Mouse (Mus musculus) forebrain, embryonic 13.5 days (tissue): ENCODE results near the gene Mcub. TPM values are rescaled to one million over a fixed set of nuclear protein-coding genes. Genes with fewer than 3 reads are reported as not detected.
A peak's percentile ranks its signal among the peaks of the same experiment; 100 is the strongest.

Source experiments
- ATAC-seq: fragments of 200-750 bp; cut with Nextera tagmentation; 2 replicates; pipeline ENCODE4 v1.8.0; 2017
- H3K27ac ChIP-seq: fragments of 300-500 bp; sonication (generic); 2 replicates; pipeline ENCODE4 v1.5.1; 2015; ENCODE audit warnings: inconsistent platforms, mild to moderate bottlenecking, moderate library complexity
- H3K27me3 ChIP-seq: fragments of 300-500 bp; sonication (generic); 2 replicates; pipeline ENCODE4 v1.6.1; 2015; ENCODE audit warnings: mild to moderate bottlenecking, inconsistent platforms
- H3K36me3 ChIP-seq: fragments of 300-500 bp; sonication (generic); 2 replicates; pipeline ENCODE4 v1.6.1; 2015; ENCODE audit warnings: mild to moderate bottlenecking, inconsistent platforms; ENCODE audit not compliant: poor library complexity, severe bottlenecking
- H3K4me1 ChIP-seq: fragments of 300-500 bp; sonication (generic); 2 replicates; pipeline ENCODE4 v1.6.1; 2015; ENCODE audit warnings: inconsistent platforms
- H3K4me2 ChIP-seq: fragments of 300-500 bp; sonication (generic); 2 replicates; pipeline ENCODE4 v1.6.1; 2015; ENCODE audit warnings: inconsistent platforms, mild to moderate bottlenecking, moderate library complexity
- H3K4me3 ChIP-seq: fragments of 300-500 bp; sonication (generic); 2 replicates; pipeline ENCODE4 v1.5.1; 2015; ENCODE audit warnings: mild to moderate bottlenecking, inconsistent platforms
- H3K9ac ChIP-seq: fragments of 300-500 bp; sonication (generic); 2 replicates; pipeline ENCODE4 v1.6.1; 2015; ENCODE audit warnings: mild to moderate bottlenecking, inconsistent platforms
- H3K9me3 ChIP-seq: fragments of 300-500 bp; sonication (generic); replicated peaks from 2 replicates; pipeline ENCODE4 v1.6.1; 2016; ENCODE audit warnings: inconsistent platforms
- WGBS: fragments of 180-500 bp; shearing (Covaris S2); methylation state at CpG from one replicate; pipeline ENCODE4 v1.1.7; 2015; 5-methylcytosine and 5-hydroxymethylcytosine counted together
- polyA plus RNA-seq: library from polyadenylated mRNA; unstranded; fragments of >200 nt; fragmentation: Nextera tagmentation; extraction: Ambion mirVana; gene quantifications from 2 replicates; pipeline ENCODE4 v1.2.1, GENCODE M21; 2015

Gene Mcub
- polyA plus RNA-seq: 3.9 and 6.7 TPM in 2 replicates

- under 1% methylated on average over 63 of the region's 63 CpGs for WGBS
- Histone ChIP-seq H3K27me3 (peaks cover 15% of the 10 kb centered on the region; the same call in 1 of the 2 replicates), H3K9ac (peak within 1 kb of the TSS; percentile 71), H3K36me3 (no peaks in the 10 kb centered on the region), H3K4me3 (peak within 1 kb of the TSS; percentile 59), H3K9me3 (no peaks in the 10 kb centered on the region), H3K4me2 (peak within 1 kb of the TSS; percentile 100), H3K27ac (peak within 1 kb of the TSS; percentile 74), H3K4me1 (peaks cover 23% of the 10 kb centered on the region)
- ATAC-seq: peak; percentile 44
These were observed at the start of gene Mcub for GRCm38 (mm10) chr3:129969432-129970395. TSS of gene Mcub (minus strand) at chr3:129970206.

DNA sequence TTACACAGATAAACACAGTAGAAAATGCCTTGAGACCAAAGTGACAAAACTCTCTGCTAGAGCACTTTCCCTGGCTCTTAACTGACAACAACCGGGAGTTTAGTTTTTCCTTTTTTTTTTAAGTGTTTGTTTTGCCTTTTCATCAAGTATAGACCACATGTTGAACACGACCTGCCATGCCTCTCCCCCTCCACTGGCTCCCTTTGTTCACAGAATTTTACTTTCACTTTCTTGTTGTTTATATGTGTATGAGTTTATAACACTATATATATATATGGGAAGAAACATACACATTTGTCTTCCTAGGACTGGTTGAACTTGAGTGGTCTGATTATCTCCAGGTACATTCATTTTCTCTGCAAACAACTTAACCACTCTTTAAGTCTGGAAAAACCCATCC, 42.9 kb upstream of the Mcub start:
- Histone ChIP-seq H3K4me1 (no peaks in the 10 kb centered on the region), H3K9ac (no peak overlapping the region), H3K4me2 (no peak overlapping the region), H3K36me3 (peaks cover 25% of the 10 kb centered on the region), H3K4me3 (no peak overlapping the region), H3K9me3 (no peaks in the 10 kb centered on the region), H3K27me3 (no peaks in the 10 kb centered on the region), H3K27ac (no peak overlapping the region)
- WGBS: 87% methylated on average over 2 of the region's 2 CpGs
- ATAC-seq: no peak

GRCm38 (mm10) chr3:130011236-130011635, 41.2 kb upstream of the Mcub start:
- no peak overlapping the region for H3K4me2 ChIP-seq
- H3K36me3 ChIP-seq: peaks cover 37% of the 10 kb centered on the region
- no peak overlapping the region for H3K4me3 ChIP-seq
- no peaks in the 10 kb centered on the region for H3K27me3 ChIP-seq
- no peaks in the 10 kb centered on the region for H3K4me1 ChIP-seq
- ATAC-seq: no peak
- no peaks in the 10 kb centered on the region for H3K9me3 ChIP-seq
- H3K9ac ChIP-seq: no peak overlapping the region
- no peak overlapping the region for H3K27ac ChIP-seq
- 77% methylated on average over 1 of the region's 1 CpGs for WGBS

- Histone ChIP-seq H3K27ac (no peak overlapping the region), H3K4me3 (no peak overlapping the region), H3K36me3 (peaks cover 70% of the 10 kb centered on the region), H3K9me3 (no peaks in the 10 kb centered on the region), H3K9ac (no peak overlapping the region), H3K27me3 (no peaks in the 10 kb centered on the region), H3K4me2 (no peak overlapping the region), H3K4me1 (no peaks in the 10 kb centered on the region)
- WGBS: 95% methylated on average over 7 of the region's 7 CpGs
- ATAC-seq: no peak
These were observed 36.1 kb upstream of the Mcub start for GRCm38 (mm10) chr3:130006141-130006540.

DNA sequence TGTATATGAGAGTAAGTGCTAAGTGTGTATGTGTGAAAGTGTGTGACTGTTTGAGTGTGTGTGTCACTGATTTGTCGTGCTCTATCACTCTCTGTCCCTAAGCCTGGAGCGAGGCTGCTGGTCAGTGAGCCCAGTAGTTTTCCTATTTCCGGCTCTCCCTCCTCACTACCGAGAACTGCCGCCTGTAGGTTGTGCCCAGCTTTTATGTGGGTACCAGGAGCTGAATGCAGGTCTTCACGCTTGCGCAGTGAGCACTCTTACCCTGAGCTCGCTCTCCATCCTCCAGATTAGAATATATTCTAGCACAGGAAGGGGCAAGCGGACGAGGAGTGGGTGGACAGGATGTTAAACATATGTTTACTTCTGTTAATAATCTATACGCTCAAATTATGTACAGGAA, 30.9 kb upstream of the Mcub start:
- 97% methylated on average over 11 of the region's 11 CpGs for WGBS
- H3K36me3 ChIP-seq: peaks cover 89% of the 10 kb centered on the region
- H3K27me3 ChIP-seq: no peaks in the 10 kb centered on the region

GRCm38 (mm10) chr3:129998526-129998925, 28.5 kb upstream of the Mcub start:
- ATAC-seq: no peak
- no peaks in the 10 kb centered on the region for H3K4me1 ChIP-seq
- H3K27ac ChIP-seq: no peak overlapping the region
- no peak overlapping the region for H3K4me3 ChIP-seq
- 93% methylated on average over 6 of the region's 6 CpGs for WGBS
- no peaks in the 10 kb centered on the region for H3K9me3 ChIP-seq
- H3K9ac ChIP-seq: no peak overlapping the region
- H3K36me3 ChIP-seq: peaks cover 93% of the 10 kb centered on the region
- H3K27me3 ChIP-seq: no peaks in the 10 kb centered on the region
- no peak overlapping the region for H3K4me2 ChIP-seq

More for the DNA sequence above, 30.9 kb upstream of the Mcub start:
- no peaks in the 10 kb centered on the region for H3K4me1 ChIP-seq
- no peak overlapping the region for H3K4me2 ChIP-seq
- H3K9me3 ChIP-seq: no peaks in the 10 kb centered on the region
- no peak for ATAC-seq
- no peak overlapping the region for H3K4me3 ChIP-seq
- H3K27ac ChIP-seq: no peak overlapping the region
- no peak overlapping the region for H3K9ac ChIP-seq

- H3K36me3 ChIP-seq: peaks cover 94% of the 10 kb centered on the region
- no peaks in the 10 kb centered on the region for H3K4me1 ChIP-seq
- ATAC-seq: no peak
These were observed 28.0 kb upstream of the Mcub start for GRCm38 (mm10) chr3:129998001-129998400.

GRCm38 (mm10) chr3:129997324-129997723, 27.3 kb upstream of the Mcub start:
- Histone ChIP-seq H3K4me1 (no peaks in the 10 kb centered on the region), H3K4me2 (no peak overlapping the region), H3K4me3 (no peak overlapping the region), H3K36me3 (peaks cover 94% of the 10 kb centered on the region), H3K9ac (no peak overlapping the region), H3K27ac (no peak overlapping the region), H3K9me3 (no peaks in the 10 kb centered on the region), H3K27me3 (no peaks in the 10 kb centered on the region)
- no peak for ATAC-seq
- 89% methylated on average over 3 of the region's 3 CpGs for WGBS

More at GRCm38 (mm10) chr3:129998001-129998400, 28.0 kb upstream of the Mcub start:
- Histone ChIP-seq H3K9me3 (no peaks in the 10 kb centered on the region), H3K27ac (no peak overlapping the region), H3K4me2 (no peak overlapping the region), H3K9ac (no peak overlapping the region), H3K27me3 (no peaks in the 10 kb centered on the region), H3K4me3 (no peak overlapping the region)
- WGBS: 91% methylated on average over 7 of the region's 7 CpGs

DNA sequence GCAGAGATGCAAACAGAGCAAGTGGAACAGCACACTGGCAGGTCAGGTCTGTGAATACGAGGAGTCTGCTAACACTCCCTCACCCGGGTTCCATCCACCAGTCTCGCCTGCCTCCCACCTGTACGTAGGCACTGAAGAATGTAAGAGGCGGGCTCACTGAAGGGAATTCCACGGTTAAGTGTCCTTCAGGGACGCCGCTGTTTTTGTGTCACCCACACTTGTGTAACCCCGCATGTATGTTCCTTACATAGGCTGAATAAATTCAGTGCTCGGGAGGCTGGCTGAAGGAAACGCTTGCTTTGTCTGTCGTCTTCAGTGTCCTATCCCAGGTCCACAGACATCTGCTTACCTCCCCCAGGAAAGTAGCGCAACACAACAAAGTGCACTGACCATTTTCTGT, 17.3 kb upstream of the Mcub start:
- no peak overlapping the region for H3K4me2 ChIP-seq
- no peak overlapping the region for H3K27ac ChIP-seq
- H3K27me3 ChIP-seq: no peaks in the 10 kb centered on the region
- no peak for ATAC-seq
- H3K4me3 ChIP-seq: no peak overlapping the region
- 96% methylated on average over 13 of the region's 13 CpGs for WGBS
- H3K9ac ChIP-seq: no peak overlapping the region
- peaks cover 93% of the 10 kb centered on the region for H3K36me3 ChIP-seq
- H3K4me1 ChIP-seq: no peaks in the 10 kb centered on the region
- H3K9me3 ChIP-seq: no peaks in the 10 kb centered on the region

DNA sequence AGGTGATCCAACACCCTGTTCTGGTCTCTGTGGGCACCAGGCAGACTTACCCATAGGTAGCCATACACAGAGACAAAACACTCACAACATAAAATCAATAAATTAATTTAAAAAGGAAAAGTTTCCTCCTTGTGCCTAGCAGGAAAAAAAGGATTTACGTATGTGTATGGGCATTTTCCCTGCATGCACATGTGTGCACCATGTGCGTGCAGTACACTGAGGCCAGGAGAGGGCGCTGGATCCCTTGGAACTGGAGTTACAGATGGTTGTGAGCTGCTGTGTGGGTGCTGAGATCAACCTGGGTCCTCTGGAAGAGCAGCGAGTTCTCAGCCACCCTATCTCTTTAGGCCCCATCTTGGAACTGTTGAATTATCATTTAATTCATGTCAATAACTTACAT, 15.3 kb upstream of the Mcub start:
- no peaks in the 10 kb centered on the region for H3K4me1 ChIP-seq
- H3K27ac ChIP-seq: no peak overlapping the region
- no peak overlapping the region for H3K4me3 ChIP-seq
- no peak overlapping the region for H3K9ac ChIP-seq
- H3K4me2 ChIP-seq: no peak overlapping the region
- peaks cover 86% of the 10 kb centered on the region for H3K36me3 ChIP-seq
- no peaks in the 10 kb centered on the region for H3K27me3 ChIP-seq
- no peak for ATAC-seq
- WGBS: 95% methylated on average over 4 of the region's 4 CpGs
- H3K9me3 ChIP-seq: no peaks in the 10 kb centered on the region

DNA sequence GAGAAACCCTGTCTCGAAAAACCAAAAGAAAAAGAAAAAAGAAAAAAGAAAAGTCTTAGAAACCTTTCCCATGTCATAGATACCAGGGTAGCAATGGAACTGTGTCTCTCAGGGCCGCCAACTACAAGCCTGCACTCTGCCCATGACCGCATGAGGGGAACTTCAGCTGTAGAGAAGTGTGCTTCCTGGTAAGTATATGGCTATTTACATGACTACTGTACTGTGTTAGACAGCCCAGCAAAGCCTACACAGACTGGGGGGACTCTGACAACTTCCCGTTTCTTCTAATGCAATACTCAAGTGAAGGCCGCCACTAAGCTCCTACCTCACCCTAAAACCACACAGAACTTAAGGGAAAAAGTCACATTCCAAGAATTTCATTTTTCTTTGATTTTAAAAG, 14.8 kb upstream of the Mcub start:
- H3K27ac ChIP-seq: no peak overlapping the region
- H3K4me1 ChIP-seq: no peaks in the 10 kb centered on the region
- 95% methylated on average over 5 of the region's 5 CpGs for WGBS
- no peaks in the 10 kb centered on the region for H3K9me3 ChIP-seq
- H3K4me3 ChIP-seq: no peak overlapping the region
- H3K36me3 ChIP-seq: peaks cover 80% of the 10 kb centered on the region
- no peak overlapping the region for H3K4me2 ChIP-seq
- no peaks in the 10 kb centered on the region for H3K27me3 ChIP-seq
- no peak overlapping the region for H3K9ac ChIP-seq
- ATAC-seq: no peak

DNA sequence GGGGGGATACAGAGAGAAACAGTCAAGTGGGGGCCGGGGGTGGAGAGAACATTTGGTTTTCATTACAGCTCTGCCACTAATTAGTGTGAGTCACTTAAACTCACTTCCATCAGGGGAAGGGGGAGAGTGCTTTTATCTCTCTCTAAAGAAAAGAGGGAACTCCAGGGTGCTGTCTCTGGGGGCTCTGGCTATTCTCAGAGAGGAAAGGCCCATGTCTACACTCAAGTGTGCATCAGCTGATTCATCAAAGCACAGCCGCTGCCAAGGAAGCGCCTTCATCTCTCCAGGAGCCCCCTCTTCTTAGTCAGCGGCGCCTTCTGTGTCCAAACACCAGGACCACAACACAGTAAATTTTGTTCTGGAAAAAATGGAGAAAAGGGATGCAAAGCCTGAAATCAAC, 12.3 kb upstream of the Mcub start:
- ATAC-seq: no peak

More for the DNA sequence above, 12.3 kb upstream of the Mcub start:
- no peak overlapping the region for H3K9ac ChIP-seq
- H3K27ac ChIP-seq: no peak overlapping the region
- no peak overlapping the region for H3K4me3 ChIP-seq
- H3K36me3 ChIP-seq: peaks cover 55% of the 10 kb centered on the region
- WGBS: 65% methylated on average over 5 of the region's 5 CpGs
- no peaks in the 10 kb centered on the region for H3K9me3 ChIP-seq
- no peak overlapping the region for H3K4me2 ChIP-seq
- no peaks in the 10 kb centered on the region for H3K4me1 ChIP-seq
- no peaks in the 10 kb centered on the region for H3K27me3 ChIP-seq
